Mouse (Mus musculus) neural tube, embryonic 15.5 days (tissue): Measurements from ENCODE around the gene Ier5. TPM values are rescaled to one million over a fixed set of nuclear protein-coding genes. Genes with fewer than 3 reads are reported as not detected.
A peak's percentile ranks its signal among the peaks of the same experiment; 100 is the strongest.

ENCODE experiments used
- ATAC-seq: fragments of 200-750 bp; cut with Nextera tagmentation; 2 replicates; pipeline ENCODE4 v1.8.0; 2017; ENCODE audit warnings: mild to moderate bottlenecking, moderate TSS enrichment, moderate library complexity; ENCODE audit not compliant: low FRiP score
- H3K27ac ChIP-seq: fragments of 300-500 bp; sonication (generic); replicated peaks from 2 replicates; pipeline ENCODE4 v1.5.1; 2015; ENCODE audit warnings: mild to moderate bottlenecking, inconsistent platforms
- H3K27me3 ChIP-seq: fragments of 300-500 bp; sonication (generic); replicated peaks from 2 replicates; pipeline ENCODE4 v1.6.1; 2015; ENCODE audit warnings: inconsistent platforms
- H3K36me3 ChIP-seq: fragments of 300-500 bp; sonication (generic); 2 replicates; pipeline ENCODE4 v1.6.1; 2015; ENCODE audit warnings: inconsistent platforms
- H3K4me1 ChIP-seq: fragments of 300-500 bp; sonication (generic); 2 replicates; pipeline ENCODE4 v1.6.1; 2015; ENCODE audit warnings: inconsistent platforms
- H3K4me2 ChIP-seq: fragments of 300-500 bp; sonication (generic); 2 replicates; pipeline ENCODE4 v1.6.1; 2015; ENCODE audit warnings: inconsistent platforms, mild to moderate bottlenecking, moderate library complexity
- H3K4me3 ChIP-seq: fragments of 300-500 bp; sonication (generic); replicated peaks from 2 replicates; pipeline ENCODE4 v1.5.1; 2015; ENCODE audit warnings: mild to moderate bottlenecking, inconsistent platforms
- H3K9ac ChIP-seq: fragments of 300-500 bp; sonication (generic); replicated peaks from 2 replicates; pipeline ENCODE4 v1.6.1; 2015; ENCODE audit warnings: mild to moderate bottlenecking, inconsistent platforms
- H3K9me3 ChIP-seq: fragments of 300-500 bp; sonication (generic); replicated peaks from 2 replicates; pipeline ENCODE4 v1.6.1; 2016; ENCODE audit warnings: inconsistent platforms
- WGBS: fragments of 180-500 bp; shearing (Covaris S2); methylation state at CpG from one replicate; pipeline ENCODE4 v1.1.7; 2015; ENCODE audit warnings: mixed read lengths; 5-methylcytosine and 5-hydroxymethylcytosine counted together
- polyA plus RNA-seq: library from polyadenylated mRNA; unstranded; fragments of >200 nt; fragmentation: Nextera tagmentation; extraction: Ambion mirVana; gene quantifications from 2 replicates; pipeline ENCODE4 v1.2.1, GENCODE M21; 2015

Ier5 gene
- polyA plus RNA-seq, 1 experiment from 2014 or later, result 3.9 TPM

GRCm38 (mm10) chr1:155071287-155071876, 28.1 kb downstream of the Ier5 start:
- Histone ChIP-seq H3K27me3 (no peaks in the 10 kb centered on the region), H3K36me3 (no peaks in the 10 kb centered on the region), H3K4me2 (no peak overlapping the region), H3K4me3 (no peak overlapping the region), H3K9ac (no peak overlapping the region), H3K4me1 (peaks cover 33% of the 10 kb centered on the region), H3K9me3 (no peaks in the 10 kb centered on the region), H3K27ac (no peak overlapping the region)
- peak; percentile 62; the same call in 1 of the 2 replicates for ATAC-seq
- 21% methylated on average over 7 of the region's 7 CpGs for WGBS

- no peak for ATAC-seq
- no peak overlapping the region for H3K4me3 ChIP-seq
- no peaks in the 10 kb centered on the region for H3K9me3 ChIP-seq
- H3K27ac ChIP-seq, result no peak overlapping the region
- H3K36me3 ChIP-seq, result no peaks in the 10 kb centered on the region
- H3K4me2 ChIP-seq, result no peak overlapping the region
- H3K27me3 ChIP-seq, result no peaks in the 10 kb centered on the region
- WGBS, result 61% methylated on average over 5 of the region's 5 CpGs
- peaks cover 33% of the 10 kb centered on the region for H3K4me1 ChIP-seq
- H3K9ac ChIP-seq, result no peak overlapping the region
Measured at GRCm38 (mm10) chr1:155070561-155071286, 28.7 kb downstream of the Ier5 start.

- ATAC-seq, result no peak
- Histone ChIP-seq H3K9me3 (no peaks in the 10 kb centered on the region), H3K9ac (no peak overlapping the region), H3K4me2 (no peak overlapping the region), H3K4me3 (no peak overlapping the region), H3K36me3 (no peaks in the 10 kb centered on the region), H3K4me1 (peaks cover 33% of the 10 kb centered on the region), H3K27ac (no peak overlapping the region), H3K27me3 (no peaks in the 10 kb centered on the region)
- WGBS, result 48% methylated on average over 7 of the region's 7 CpGs
Measured at GRCm38 (mm10) chr1:155069696-155070095, 29.7 kb downstream of the Ier5 start.

- Histone ChIP-seq H3K27me3 (no peaks in the 10 kb centered on the region), H3K4me2 (no peak overlapping the region), H3K4me3 (no peak overlapping the region), H3K27ac (no peak overlapping the region), H3K9ac (no peak overlapping the region), H3K4me1 (peaks cover 26% of the 10 kb centered on the region), H3K9me3 (no peaks in the 10 kb centered on the region), H3K36me3 (no peaks in the 10 kb centered on the region)
- WGBS, result 76% methylated on average over 5 of the region's 5 CpGs
- no peak for ATAC-seq
Measured at GRCm38 (mm10) chr1:155066196-155066595, 33.2 kb downstream of the Ier5 start.

- no peaks in the 10 kb centered on the region for H3K9me3 ChIP-seq
- H3K9ac ChIP-seq, result no peak overlapping the region
- peaks cover 20% of the 10 kb centered on the region for H3K4me1 ChIP-seq
- no peak for ATAC-seq
- no peaks in the 10 kb centered on the region for H3K36me3 ChIP-seq
- no peak overlapping the region for H3K27ac ChIP-seq
- H3K27me3 ChIP-seq, result no peaks in the 10 kb centered on the region
- WGBS, result 78% methylated on average over 11 of the region's 11 CpGs
- no peak overlapping the region for H3K4me3 ChIP-seq
- no peak overlapping the region for H3K4me2 ChIP-seq
Measured at GRCm38 (mm10) chr1:155065068-155065701, 34.3 kb downstream of the Ier5 start.

- WGBS, result 84% methylated on average over 4 of the region's 4 CpGs
- no peaks in the 10 kb centered on the region for H3K36me3 ChIP-seq
- ATAC-seq, result no peak
- no peak overlapping the region for H3K9ac ChIP-seq
- no peak overlapping the region for H3K27ac ChIP-seq
- peaks cover 20% of the 10 kb centered on the region for H3K4me1 ChIP-seq
- no peaks in the 10 kb centered on the region for H3K9me3 ChIP-seq
- no peak overlapping the region for H3K4me2 ChIP-seq
- no peak overlapping the region for H3K4me3 ChIP-seq
- H3K27me3 ChIP-seq, result no peaks in the 10 kb centered on the region
Measured at GRCm38 (mm10) chr1:155064649-155065048, 34.8 kb downstream of the Ier5 start.

- ATAC-seq, result no peak
- H3K4me3 ChIP-seq, result no peak overlapping the region
- no peak overlapping the region for H3K9ac ChIP-seq
- H3K4me2 ChIP-seq, result no peak overlapping the region
- no peaks in the 10 kb centered on the region for H3K9me3 ChIP-seq
- no peaks in the 10 kb centered on the region for H3K36me3 ChIP-seq
- H3K27me3 ChIP-seq, result no peaks in the 10 kb centered on the region
- H3K4me1 ChIP-seq, result peaks cover 24% of the 10 kb centered on the region
- 81% methylated on average over 5 of the region's 5 CpGs for WGBS
- H3K27ac ChIP-seq, result no peak overlapping the region
Measured at GRCm38 (mm10) chr1:155064111-155064510, 35.3 kb downstream of the Ier5 start.

GRCm38 (mm10) chr1:155062963-155063362, 36.5 kb downstream of the Ier5 start:
- Histone ChIP-seq H3K27ac (no peak overlapping the region), H3K4me2 (no peak overlapping the region)

GRCm38 (mm10) chr1:155062057-155062456, 37.4 kb downstream of the Ier5 start:
- Histone ChIP-seq H3K9me3 (no peaks in the 10 kb centered on the region), H3K36me3 (no peaks in the 10 kb centered on the region), H3K27me3 (no peaks in the 10 kb centered on the region), H3K9ac (no peak overlapping the region), H3K4me2 (no peak overlapping the region), H3K4me3 (no peak overlapping the region), H3K4me1 (peaks cover 26% of the 10 kb centered on the region), H3K27ac (no peak overlapping the region)
- WGBS, result 91% methylated on average over 7 of the region's 7 CpGs
- no peak for ATAC-seq

More at GRCm38 (mm10) chr1:155062963-155063362, 36.5 kb downstream of the Ier5 start:
- no peak overlapping the region for H3K4me3 ChIP-seq
- peak; percentile 53; the same call in 1 of the 2 replicates for ATAC-seq
- H3K9ac ChIP-seq, result no peak overlapping the region
- no peaks in the 10 kb centered on the region for H3K27me3 ChIP-seq
- 56% methylated on average over 4 of the region's 4 CpGs for WGBS
- no peaks in the 10 kb centered on the region for H3K36me3 ChIP-seq
- peaks cover 26% of the 10 kb centered on the region for H3K4me1 ChIP-seq
- no peaks in the 10 kb centered on the region for H3K9me3 ChIP-seq

- H3K4me1 ChIP-seq, result peaks cover 26% of the 10 kb centered on the region
- no peak overlapping the region for H3K4me3 ChIP-seq
- no peak overlapping the region for H3K9ac ChIP-seq
- WGBS, result 55% methylated on average over 17 of the region's 17 CpGs
- no peak for ATAC-seq
- no peaks in the 10 kb centered on the region for H3K9me3 ChIP-seq
- no peak overlapping the region for H3K27ac ChIP-seq
- H3K4me2 ChIP-seq, result no peak overlapping the region
- no peaks in the 10 kb centered on the region for H3K36me3 ChIP-seq
- no peaks in the 10 kb centered on the region for H3K27me3 ChIP-seq
Measured at GRCm38 (mm10) chr1:155060832-155061801, 38.3 kb downstream of the Ier5 start.

GRCm38 (mm10) chr1:155060261-155060660, 39.2 kb downstream of the Ier5 start:
- H3K4me3 ChIP-seq, result no peak overlapping the region
- no peaks in the 10 kb centered on the region for H3K27me3 ChIP-seq
- 0 out of 2 replicates have a peak, but pooled peaks have one; percentile 6 for ATAC-seq
- no peaks in the 10 kb centered on the region for H3K36me3 ChIP-seq
- H3K4me2 ChIP-seq, result no peak overlapping the region
- no peaks in the 10 kb centered on the region for H3K9me3 ChIP-seq
- WGBS, result 51% methylated on average over 5 of the region's 5 CpGs
- H3K4me1 ChIP-seq, result peaks cover 26% of the 10 kb centered on the region
- no peak overlapping the region for H3K9ac ChIP-seq
- no peak overlapping the region for H3K27ac ChIP-seq
